Mouse (Mus musculus) liver, embryonic 14.5 days (tissue): ENCODE data around the gene Hist1h2bg. TPM values are rescaled to one million over a fixed set of nuclear protein-coding genes. Genes with fewer than 3 reads are reported as not detected.
A peak's percentile ranks its signal among the peaks of the same experiment; 100 is the strongest.
"Not testable (repeated sequence)": the region's sequence is repeated elsewhere in the genome, so short reads cannot be mapped to it uniquely, and the experiment has no call there.

Source experiments
- ATAC-seq: fragments of 200-750 bp; cut with Nextera tagmentation; 2 replicates; pipeline ENCODE4 v1.8.0; 2017; ENCODE audit warnings: moderate number of reproducible peaks, mild to moderate bottlenecking, moderate library complexity; ENCODE audit not compliant: insufficient read depth
- DNase-seq, 3 experiments: peaks; one replicate each; pipeline ENCODE4 v3.0.0-alpha.2; 2012 to 2013; ENCODE audit warnings: low read depth in 3 of 3, low spot score in 3 of 3
- H3K27ac ChIP-seq: fragments of 300-500 bp; sonication (generic); 2 replicates; pipeline ENCODE4 v1.5.1; 2014; ENCODE audit warnings: moderate library complexity, mild to moderate bottlenecking, control low read depth, inconsistent platforms
- H3K27me3 ChIP-seq: fragments of 300-500 bp; sonication (generic); 2 replicates; pipeline ENCODE4 v1.6.1; 2014; ENCODE audit warnings: mild to moderate bottlenecking, low read length, moderate library complexity; ENCODE audit not compliant: control insufficient read depth, insufficient read depth
- H3K36me3 ChIP-seq: fragments of 300-500 bp; sonication (generic); replicated peaks from 2 replicates; pipeline ENCODE4 v1.6.1; 2014; ENCODE audit warnings: low read depth; ENCODE audit not compliant: control insufficient read depth, insufficient read depth
- H3K4me1 ChIP-seq, 2 experiments: fragments of 200-500 bp in 1 of 2; fragments of 300-500 bp in 1 of 2; sonication (generic) in 1 of 2; replicated peaks; 2 replicates each; pipeline ENCODE4 v1.6.1; 2012 to 2014; ENCODE audit warnings: antibody characterized with exemption in 1 of 2, inconsistent platforms in 1 of 2, low read length in 1 of 2; ENCODE audit not compliant: control insufficient read depth in 2 of 2, insufficient read depth in 2 of 2
- H3K4me2 ChIP-seq: fragments of 300-500 bp; sonication (generic); 2 replicates; pipeline ENCODE4 v1.6.1; 2014; ENCODE audit warnings: low read depth, mild to moderate bottlenecking, control low read depth, moderate library complexity
- H3K4me3 ChIP-seq, 2 experiments: fragments of 200-500 bp in 1 of 2; fragments of 300-500 bp in 1 of 2; sonication (generic) in 1 of 2; 2 replicates each; pipeline ENCODE4 v1.5.1; 2012 to 2014; ENCODE audit warnings: low read depth in 2 of 2, low read length in 2 of 2, mild to moderate bottlenecking in 2 of 2, control low read depth in 1 of 2, inconsistent platforms in 1 of 2, moderate library complexity in 1 of 2; ENCODE audit not compliant: insufficient read depth in 1 of 2
- H3K9ac ChIP-seq: fragments of 300-500 bp; sonication (generic); replicated peaks from 2 replicates; pipeline ENCODE4 v1.6.1; 2014; ENCODE audit warnings: mild to moderate bottlenecking, control low read depth, moderate library complexity
- H3K9me3 ChIP-seq: fragments of 300-500 bp; sonication (generic); 2 replicates; pipeline ENCODE4 v1.6.1; 2016; ENCODE audit warnings: low read length, mixed read lengths; ENCODE audit not compliant: control insufficient read depth
- CTCF ChIP-seq: IDR thresholded peaks from 2 replicates; pipeline ENCODE4 v1.5.1; 2016; ENCODE audit warnings: antibody characterized with exemption, low read depth, control low read depth
- EP300 ChIP-seq: IDR thresholded peaks from 2 replicates; pipeline ENCODE4 v1.6.1; 2016; ENCODE audit warnings: antibody characterized with exemption, low read depth
- WGBS: fragments of 180-500 bp; shearing (Covaris S2); extraction: QIAGEN DNeasy Blood & Tissue Kit; methylation state at CpG from one replicate; pipeline ENCODE4 v1.1.7; 2014; ENCODE audit not compliant: insufficient replicate concordance; 5-methylcytosine and 5-hydroxymethylcytosine counted together
- polyA plus RNA-seq, 2 experiments: library from polyadenylated mRNA; depleted of rRNA in 1 of 2; stranded (reverse) in 1 of 2; unstranded in 1 of 2; fragments of >200 nt; fragmentation: Nextera tagmentation in 1 of 2; extraction: Ambion mirVana in 1 of 2; gene quantifications; 2 replicates each; pipeline versions ENCODE4 v1.2.1 to v1.2.3; 2012 to 2014

The Hist1h2bg gene
- polyA plus RNA-seq, 2 experiments: 6.9 to 42.1 TPM

DNA sequence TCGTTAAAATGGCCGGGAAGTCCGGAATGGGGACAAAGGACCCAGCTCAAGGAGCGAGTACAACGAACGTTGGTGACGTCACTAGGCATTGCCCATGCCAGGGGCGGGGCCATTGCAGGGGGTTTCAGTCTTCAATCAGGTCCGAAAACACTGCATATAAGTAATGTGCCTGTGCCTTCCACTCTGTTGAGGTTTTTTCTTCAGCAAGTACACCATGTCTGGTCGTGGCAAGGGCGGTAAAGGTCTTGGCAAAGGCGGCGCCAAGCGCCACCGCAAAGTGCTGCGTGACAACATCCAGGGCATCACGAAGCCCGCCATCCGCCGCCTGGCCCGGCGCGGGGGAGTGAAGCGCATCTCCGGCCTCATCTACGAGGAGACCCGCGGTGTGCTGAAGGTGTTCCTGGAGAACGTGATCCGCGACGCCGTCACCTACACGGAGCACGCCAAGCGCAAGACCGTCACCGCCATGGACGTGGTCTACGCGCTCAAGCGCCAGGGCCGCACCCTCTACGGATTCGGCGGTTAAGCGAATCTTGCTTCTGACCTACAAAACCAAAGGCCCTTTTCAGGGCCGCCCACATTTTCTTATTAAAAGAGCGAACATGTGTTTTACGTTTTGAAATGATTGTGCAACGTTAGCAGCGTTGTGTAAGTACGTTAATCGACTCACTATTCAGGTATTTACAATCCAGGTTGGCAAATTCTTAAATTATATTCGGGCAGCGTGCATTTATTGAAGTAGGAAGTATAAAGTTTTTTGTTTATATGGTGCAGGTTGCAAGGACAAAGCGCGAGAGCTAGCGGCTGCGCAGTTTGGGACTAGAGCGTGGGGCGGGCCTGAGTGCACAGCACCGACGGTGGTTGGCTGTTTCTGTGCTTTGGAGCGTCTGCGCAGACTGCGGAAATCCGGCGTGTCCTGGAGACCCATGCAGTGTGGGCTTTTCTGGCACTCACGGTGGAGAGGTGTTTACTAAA lies 40.0 kb upstream of the Hist1h2bg start, which contains the start of gene Hist1h4h:
TSS of gene Hist1h4h (plus strand) at position 150 of the 975 bp plus-strand sequence.
- H3K4me2 ChIP-seq: peak within 1 kb of the TSS; percentile 95
- H3K9ac ChIP-seq: peak within 1 kb of the TSS; percentile 99
- ATAC-seq (peak; percentile 61), DNase-seq (peak; percentile 93 to 95 (median 95))
- peak within 1 kb of the TSS; percentile 64 to 74 for H3K4me3 ChIP-seq
- no peaks in the 10 kb centered on the region for H3K36me3 ChIP-seq
- TF ChIP-seq EP300: peak; percentile 89
- TF ChIP-seq CTCF: no peak
- WGBS: under 1% methylated on average over 55 of the region's 70 CpGs
- no peaks in the 10 kb centered on the region for H3K9me3 ChIP-seq
- H3K27ac ChIP-seq: peak within 1 kb of the TSS; percentile 100
- H3K27me3 ChIP-seq: no peaks in the 10 kb centered on the region
- peaks cover 11 to 12% of the 10 kb centered on the region in 2 experiments for H3K4me1 ChIP-seq

GRCm38 (mm10) chr13:23532262-23533075 lies 38.7 kb upstream of the Hist1h2bg start:
- peak overlapping the region; percentile 95 for H3K4me2 ChIP-seq
- no peaks in the 10 kb centered on the region for H3K9me3 ChIP-seq
- H3K27me3 ChIP-seq: no peaks in the 10 kb centered on the region
- no peak for ATAC-seq
- H3K9ac ChIP-seq: peak overlapping the region; percentile 99
- H3K27ac ChIP-seq: peak overlapping the region; percentile 100
- no peak for DNase-seq
- peaks cover 19 to 20% of the 10 kb centered on the region in 2 experiments for H3K4me1 ChIP-seq
- TF ChIP-seq CTCF: no peak
- no peak; the same call in 1 of the 2 replicates for TF ChIP-seq EP300
- no peaks in the 10 kb centered on the region for H3K36me3 ChIP-seq
- peak overlapping the region; percentile 51 to 74 for H3K4me3 ChIP-seq
- WGBS: 11% methylated on average over 9 of the region's 9 CpGs

- peak; percentile 25 for TF ChIP-seq CTCF
- H3K36me3 ChIP-seq, H3K9me3 ChIP-seq, H3K27me3 ChIP-seq: not testable (repeated sequence)
- DNase-seq (peak; percentile 91 to 92 (median 92)), ATAC-seq (peak; percentile 36)
- Histone ChIP-seq H3K4me1 (peaks cover 23 to 24% of the 10 kb centered on the region in 2 experiments), H3K4me3 (peak within 1 kb of the TSS; percentile 74 to 84), H3K4me2 (peak within 1 kb of the TSS; percentile 95), H3K27ac (peak within 1 kb of the TSS; percentile 100), H3K9ac (peak within 1 kb of the TSS; percentile 99)
- 0% methylated on average over 25 of the region's 53 CpGs for WGBS
Measured at GRCm38 (mm10) chr13:23533560-23534367, 37.4 kb upstream of the Hist1h2bg start, which contains the start of gene Hist1h2af. Gene Hist1h2af, plus strand, starts transcription at chr13:23533906.

GRCm38 (mm10) chr13:23534368-23535131 lies 36.6 kb upstream of the Hist1h2bg start:
- Histone ChIP-seq H3K4me3 (peak overlapping the region; percentile 74 to 84), H3K36me3 (no peaks in the 10 kb centered on the region), H3K9me3 (no peaks in the 10 kb centered on the region), H3K27ac (peak overlapping the region; percentile 100), H3K4me1 (peaks cover 23% of the 10 kb centered on the region in 2 experiments), H3K27me3 (no peaks in the 10 kb centered on the region), H3K9ac (peak overlapping the region; percentile 99), H3K4me2 (peak overlapping the region; percentile 95)
- under 1% methylated on average over 15 of the region's 15 CpGs for WGBS
- peak; percentile 24 for ATAC-seq
- TF ChIP-seq CTCF (no peak), EP300 (no peak; the same call in none of the 2 replicates)
- peak in 1 of 3 experiments; percentile 74 for DNase-seq
